Mouse (Mus musculus): ENCODE measurements around the gene Grin2d. TPM values are rescaled to one million over a fixed set of nuclear protein-coding genes. Genes with fewer than 3 reads are reported as not detected.
"Not testable (repeated sequence)": the region's sequence is repeated elsewhere in the genome, so short reads cannot be mapped to it uniquely, and the experiment has no call there.

Grin2d gene
- polyA plus RNA-seq (2015; fragmentation: Nextera tagmentation; extraction: Ambion mirVana), result 0.13 and 0.23 TPM in 2 replicates

- not testable (repeated sequence) for DNase-seq (ENCODE audit: low spot score)
These were observed at the start of gene Grin2d for GRCm38 (mm10) chr7:45878278-45878677. TSS of gene Grin2d (minus strand) at chr7:45878378.

- DNase-seq (ENCODE audit: low spot score), result peak; percentile 61
These were observed 46.2 kb upstream of the Grin2d start for GRCm38 (mm10) chr7:45924429-45924816.

- peak; percentile 38 for DNase-seq (ENCODE audit: low spot score)
These were observed 45.7 kb upstream of the Grin2d start, which contains the start of gene Ccdc114 for GRCm38 (mm10) chr7:45923762-45924428. TSS of gene Ccdc114 (plus strand) at chr7:45924072.

- peak; percentile 97 for DNase-seq (ENCODE audit: low spot score)
These were observed 45.0 kb upstream of the Grin2d start for GRCm38 (mm10) chr7:45922928-45923761.

- no peak for DNase-seq (ENCODE audit: low spot score)
These were observed 43.9 kb upstream of the Grin2d start for GRCm38 (mm10) chr7:45921950-45922600.

- peak; percentile 79 for DNase-seq (ENCODE audit: low spot score)
These were observed 43.1 kb upstream of the Grin2d start, which contains the start of gene Emp3 for GRCm38 (mm10) chr7:45921242-45921621. TSS of gene Emp3 (minus strand) at chr7:45921404.

- peak; percentile 22 for DNase-seq (ENCODE audit: low spot score)
These were observed 42.5 kb upstream of the Grin2d start for GRCm38 (mm10) chr7:45920583-45921241.

GRCm38 (mm10) chr7:45919761-45920160, 41.6 kb upstream of the Grin2d start:
- DNase-seq (ENCODE audit: low spot score), result no peak

- no peak for DNase-seq (ENCODE audit: low spot score)
These were observed 41.0 kb upstream of the Grin2d start for GRCm38 (mm10) chr7:45919083-45919671.

GRCm38 (mm10) chr7:45917926-45918325, 39.7 kb upstream of the Grin2d start:
- no peak for DNase-seq (ENCODE audit: low spot score)

GRCm38 (mm10) chr7:45917004-45917704, 39.0 kb upstream of the Grin2d start:
- DNase-seq (ENCODE audit: low spot score), result no peak

- peak; percentile 95 for DNase-seq (ENCODE audit: low spot score)
These were observed 38.2 kb upstream of the Grin2d start for GRCm38 (mm10) chr7:45916056-45917003.

GRCm38 (mm10) chr7:45915011-45915410, 36.8 kb upstream of the Grin2d start:
- DNase-seq (ENCODE audit: low spot score), result no peak

- no peak for DNase-seq (ENCODE audit: low spot score)
These were observed 35.9 kb upstream of the Grin2d start for GRCm38 (mm10) chr7:45914067-45914466.

- DNase-seq (ENCODE audit: low spot score), result no peak
These were observed 31.0 kb upstream of the Grin2d start for GRCm38 (mm10) chr7:45909145-45909544.

GRCm38 (mm10) chr7:45908384-45908783, 30.2 kb upstream of the Grin2d start:
- no peak for DNase-seq (ENCODE audit: low spot score)

- no peak for DNase-seq (ENCODE audit: low spot score)
These were observed 28.4 kb upstream of the Grin2d start for GRCm38 (mm10) chr7:45906622-45907021.

GRCm38 (mm10) chr7:45902481-45903002, 24.4 kb upstream of the Grin2d start:
- no peak for DNase-seq (ENCODE audit: low spot score)

GRCm38 (mm10) chr7:45901562-45901961, 23.4 kb upstream of the Grin2d start:
- no peak for DNase-seq (ENCODE audit: low spot score)

Measured in thymus, postnatal 0 days (tissue).